In genomic region chr8:10671862-10672548, GRCm38 (mm10) we compare ENCODE assay signal across 10 mouse cellular contexts.
"Had no signal": no experiment of that assay in that cellular context is flagged by ENCODE, and none has a peak within 500 bp of the region (broad histone marks: within the 10 kb centered on the region; RNA-seq: fewer than 3 reads in every experiment).

No protein-coding gene starts in this region.

- H3K36me3 ChIP-seq: limb, embryonic 12.5 days; neural tube, embryonic 12.5 days had no signal

- H3K9ac ChIP-seq: limb, embryonic 12.5 days; liver, embryonic 14.5 days; neural tube, embryonic 12.5 days had no signal

- DNase-seq: kidney, adult 8-10 months; kidney, postnatal 25 days; liver; lung, adult 18-20 months; midbrain, embryonic 14.5 days; right cerebral cortex, postnatal 14 days; thymus, postnatal 36 days had no signal

- H3K27me3 ChIP-seq: limb, embryonic 12.5 days; neural tube, embryonic 12.5 days had no signal

- H3K27ac ChIP-seq: limb, embryonic 12.5 days; liver, embryonic 14.5 days; neural tube, embryonic 12.5 days had no signal

- H3K4me3 ChIP-seq: limb, embryonic 12.5 days; neural tube, embryonic 12.5 days had no signal

- H3K4me2 ChIP-seq: limb, embryonic 12.5 days; neural tube, embryonic 12.5 days had no signal

- H3K9me3 ChIP-seq: limb, embryonic 12.5 days; neural tube, embryonic 12.5 days had no signal

- H3K4me1 ChIP-seq: limb, embryonic 12.5 days; neural tube, embryonic 12.5 days had no signal
